Mouse (Mus musculus): ENCODE results near the gene Bmf.

GRCm38 (mm10) chr2:118551606-118552005 lies 2.1 kb upstream of the Bmf start:
- TF ChIP-seq CTCF (IDR thresholded peaks at IDR 0.05; ENCODE audit: extremely low read depth, insufficient read depth, low read length) (no peak), POLR2A (IDR thresholded peaks at IDR 0.05; ENCODE audit: extremely low read depth, insufficient read depth, low read length) (no peak)
